Mouse (Mus musculus): Measurements from ENCODE around the gene Ankrd13c.

DNA sequence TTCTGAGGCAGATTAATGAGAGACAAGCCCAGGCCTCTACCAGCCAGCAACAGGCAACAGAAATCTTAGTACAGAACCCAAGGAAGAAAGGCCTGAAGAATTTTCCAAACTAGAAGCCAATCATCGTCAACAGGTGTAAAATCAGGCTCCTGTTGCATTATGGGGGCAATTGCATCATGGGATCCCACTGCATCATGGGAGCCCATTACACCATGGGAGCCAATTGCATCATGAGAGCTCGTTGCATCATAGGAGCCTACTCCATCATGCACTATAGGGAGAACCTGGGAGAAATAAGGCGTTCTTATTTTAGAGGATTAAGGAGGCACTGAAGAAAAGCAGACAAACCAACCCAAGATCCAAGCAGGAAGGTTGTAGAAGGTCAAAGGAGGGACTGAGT is 49.4 kb upstream of the Ankrd13c start:
- no peak for TF ChIP-seq CTCF (IDR thresholded peaks at IDR 0.05; ENCODE audit: low read depth)
- no peak for TF ChIP-seq EP300 (optimal IDR thresholded peaks at IDR 0.05)

All from stomach, postnatal 0 days (tissue).